Mouse (Mus musculus) lung, embryonic 16.5 days (tissue): ENCODE data around the gene Crybb1. TPM values are rescaled to one million over a fixed set of nuclear protein-coding genes. Genes with fewer than 3 reads are reported as not detected.

Source experiments
- ATAC-seq: fragments of 200-750 bp; cut with Nextera tagmentation; 2 replicates; pipeline ENCODE4 v1.8.0; 2017; ENCODE audit warnings: low read depth, mild to moderate bottlenecking, moderate library complexity
- H3K27ac ChIP-seq: fragments of 300-500 bp; sonication (generic); 2 replicates; pipeline ENCODE4 v1.5.1; 2014; ENCODE audit warnings: mild to moderate bottlenecking, control low read depth, low read length
- H3K27me3 ChIP-seq: fragments of 300-500 bp; sonication (generic); 2 replicates; pipeline ENCODE4 v1.6.1; 2014; ENCODE audit warnings: low read depth, low read length, mixed read lengths; ENCODE audit not compliant: control insufficient read depth, insufficient read depth
- H3K36me3 ChIP-seq: fragments of 300-500 bp; sonication (generic); 2 replicates; pipeline ENCODE4 v1.6.1; 2014; ENCODE audit warnings: low read length; ENCODE audit not compliant: control insufficient read depth, insufficient read depth
- H3K4me1 ChIP-seq: fragments of 300-500 bp; sonication (generic); replicated peaks from 2 replicates; pipeline ENCODE4 v1.6.1; 2014; ENCODE audit warnings: low read length, mixed read lengths; ENCODE audit not compliant: control insufficient read depth, insufficient read depth
- H3K4me2 ChIP-seq: fragments of 300-500 bp; sonication (generic); 2 replicates; pipeline ENCODE4 v1.6.1; 2014; ENCODE audit warnings: low read depth, low read length, control low read depth
- H3K4me3 ChIP-seq: fragments of 300-500 bp; sonication (generic); 2 replicates; pipeline ENCODE4 v1.5.1; 2014; ENCODE audit warnings: mild to moderate bottlenecking, low read length, control low read depth
- H3K9ac ChIP-seq: fragments of 300-500 bp; sonication (generic); 2 replicates; pipeline ENCODE4 v1.6.1; 2014; ENCODE audit warnings: low read length, control low read depth
- H3K9me3 ChIP-seq: fragments of 300-500 bp; sonication (generic); 2 replicates; pipeline ENCODE4 v1.6.1; 2016; ENCODE audit warnings: low read length; ENCODE audit not compliant: control insufficient read depth
- WGBS: fragments of 180-500 bp; shearing (Covaris S2); extraction: QIAGEN DNeasy Blood & Tissue Kit; methylation state at CpG from one replicate; pipeline ENCODE4 v1.1.7; 2014; 5-methylcytosine and 5-hydroxymethylcytosine counted together
- polyA plus RNA-seq: library from polyadenylated mRNA; unstranded; fragments of >200 nt; fragmentation: Nextera tagmentation; extraction: Ambion mirVana; gene quantifications from 2 replicates; pipeline ENCODE4 v1.2.1, GENCODE M21; 2015

Gene Crybb1
- polyA plus RNA-seq, 1 experiment from 2014 or later: 3.5 TPM

DNA sequence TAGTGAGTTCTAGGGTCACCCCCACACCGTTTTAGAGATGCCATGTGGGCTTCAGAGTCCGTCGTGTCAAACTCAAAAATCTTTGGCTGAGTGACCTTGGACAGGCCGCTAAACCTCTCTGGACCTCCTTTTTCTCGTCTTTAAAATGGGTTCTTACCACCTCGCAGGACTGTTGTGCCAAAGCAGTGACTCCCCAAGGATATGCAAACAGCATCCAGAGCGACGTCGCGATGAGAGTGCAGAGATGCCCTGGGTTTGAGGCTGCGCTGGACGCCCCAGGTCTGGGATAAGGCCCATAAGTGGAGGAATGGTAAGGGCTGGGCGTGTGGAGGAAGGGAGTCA, 27.7 kb upstream of the Crybb1 start:
- WGBS: 3% methylated on average over 13 of the region's 13 CpGs
- ATAC-seq: no peak
- Histone ChIP-seq H3K36me3 (no peaks in the 10 kb centered on the region), H3K27me3 (peaks cover 51% of the 10 kb centered on the region), H3K9me3 (no peaks in the 10 kb centered on the region), H3K4me1 (peaks cover 5% of the 10 kb centered on the region; the same call in 1 of the 2 replicates), H3K4me2 (no peak overlapping the region), H3K4me3 (no peak overlapping the region), H3K9ac (no peak overlapping the region), H3K27ac (no peak overlapping the region)

DNA sequence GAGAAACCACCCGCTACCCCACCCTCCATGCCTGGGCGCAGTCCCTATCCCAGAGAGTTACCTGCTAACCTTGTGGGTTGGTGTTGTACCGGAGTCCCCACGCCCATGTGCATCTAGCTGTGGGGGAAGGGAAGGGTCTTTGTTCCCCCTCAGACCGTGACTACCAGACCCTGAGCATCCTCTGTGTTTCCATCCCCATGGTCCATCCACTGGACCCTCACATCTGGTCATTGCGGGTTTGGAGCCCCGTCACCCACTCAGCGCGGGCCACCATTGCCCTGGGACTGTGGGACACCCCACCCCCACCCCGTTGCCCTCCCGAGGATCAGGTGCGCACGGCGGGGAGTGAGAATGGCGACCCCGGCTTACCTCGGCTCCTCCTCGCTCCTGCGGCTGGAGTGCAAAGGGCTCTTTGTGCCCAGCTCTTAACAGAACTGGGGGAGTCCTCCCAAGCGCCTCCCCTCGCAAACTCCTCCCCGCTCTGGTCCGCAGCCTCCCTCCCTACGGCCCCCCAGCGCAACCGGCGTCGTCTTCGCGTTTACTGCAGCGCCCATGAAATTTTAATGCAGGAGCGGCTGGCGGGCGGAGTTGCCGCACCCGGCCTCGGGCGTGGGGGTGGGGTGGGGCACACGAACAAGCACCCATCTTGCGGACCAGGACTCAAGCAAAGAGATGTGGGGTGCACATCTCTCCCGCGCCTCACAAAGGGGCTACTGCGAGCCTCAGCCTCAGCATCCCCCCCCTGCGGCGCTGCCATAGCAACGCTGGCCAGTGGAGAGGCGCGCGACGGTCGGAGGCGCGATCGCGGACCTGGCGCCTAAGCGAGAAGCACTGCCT, 27.2 kb upstream of the Crybb1 start:
- peak overlapping the region; percentile 15 for H3K4me2 ChIP-seq
- no peak overlapping the region for H3K9ac ChIP-seq
- no peak for ATAC-seq
- no peak overlapping the region for H3K27ac ChIP-seq
- H3K4me3 ChIP-seq: peak overlapping the region; percentile 27
- peaks cover 51% of the 10 kb centered on the region for H3K27me3 ChIP-seq
- H3K36me3 ChIP-seq: no peaks in the 10 kb centered on the region
- H3K9me3 ChIP-seq: no peaks in the 10 kb centered on the region
- WGBS: under 1% methylated on average over 57 of the region's 57 CpGs
- peaks cover 5% of the 10 kb centered on the region; the same call in 1 of the 2 replicates for H3K4me1 ChIP-seq

DNA sequence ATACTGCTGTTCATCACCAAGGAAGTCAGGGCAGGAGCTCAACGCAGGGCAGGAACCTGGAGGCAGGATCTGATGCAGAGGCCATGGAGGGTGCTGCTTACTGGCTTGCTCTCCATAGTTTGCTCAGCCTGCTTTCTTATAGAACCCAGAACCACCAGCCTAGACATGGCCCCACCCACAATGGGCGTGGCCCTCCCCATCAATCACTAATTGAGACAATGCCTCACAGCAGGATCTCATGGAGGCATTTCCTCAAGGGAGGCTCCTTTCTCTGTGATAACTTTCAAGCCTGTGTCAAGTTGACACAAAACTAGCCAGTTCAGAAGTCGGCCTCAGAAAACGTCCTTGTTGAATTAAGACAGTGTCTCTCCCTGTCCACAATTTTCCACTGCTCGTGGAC, 19.8 kb upstream of the Crybb1 start:
- 57% methylated on average over 5 of the region's 5 CpGs for WGBS
- H3K4me2 ChIP-seq: no peak overlapping the region
- no peak for ATAC-seq
- no peaks in the 10 kb centered on the region for H3K4me1 ChIP-seq
- no peak overlapping the region for H3K4me3 ChIP-seq
- no peak overlapping the region for H3K27ac ChIP-seq
- no peaks in the 10 kb centered on the region for H3K36me3 ChIP-seq
- no peak overlapping the region for H3K9ac ChIP-seq
- no peaks in the 10 kb centered on the region; the same call in 1 of the 2 replicates for H3K9me3 ChIP-seq
- no peaks in the 10 kb centered on the region; the same call in 1 of the 2 replicates for H3K27me3 ChIP-seq

DNA sequence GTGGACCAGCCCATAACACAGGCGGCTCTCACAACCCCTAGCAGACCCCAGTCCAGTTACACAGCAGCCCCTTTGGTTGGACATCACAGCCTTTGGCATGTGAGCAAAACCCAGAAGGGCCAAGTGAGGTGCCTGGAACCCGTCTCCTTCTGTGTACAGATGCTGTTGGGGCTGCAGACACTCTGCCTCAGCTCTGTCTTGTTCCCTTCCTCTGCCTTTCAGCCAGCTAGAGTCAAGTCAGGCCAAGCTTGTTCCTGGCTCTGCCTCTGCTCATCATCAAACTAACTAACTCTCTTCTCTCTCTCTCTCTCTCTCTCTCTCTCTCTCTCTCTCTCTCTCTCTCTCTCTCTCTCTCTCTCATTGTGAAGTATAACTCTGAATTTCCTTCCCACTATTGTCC, 19.0 kb upstream of the Crybb1 start:
- Histone ChIP-seq H3K4me3 (no peak overlapping the region), H3K9ac (no peak overlapping the region), H3K4me1 (no peaks in the 10 kb centered on the region), H3K36me3 (no peaks in the 10 kb centered on the region), H3K27me3 (no peaks in the 10 kb centered on the region; the same call in 1 of the 2 replicates), H3K9me3 (no peaks in the 10 kb centered on the region; the same call in 1 of the 2 replicates), H3K27ac (no peak overlapping the region), H3K4me2 (no peak overlapping the region)
- ATAC-seq: no peak
- 59% methylated on average over 2 of the region's 2 CpGs for WGBS

DNA sequence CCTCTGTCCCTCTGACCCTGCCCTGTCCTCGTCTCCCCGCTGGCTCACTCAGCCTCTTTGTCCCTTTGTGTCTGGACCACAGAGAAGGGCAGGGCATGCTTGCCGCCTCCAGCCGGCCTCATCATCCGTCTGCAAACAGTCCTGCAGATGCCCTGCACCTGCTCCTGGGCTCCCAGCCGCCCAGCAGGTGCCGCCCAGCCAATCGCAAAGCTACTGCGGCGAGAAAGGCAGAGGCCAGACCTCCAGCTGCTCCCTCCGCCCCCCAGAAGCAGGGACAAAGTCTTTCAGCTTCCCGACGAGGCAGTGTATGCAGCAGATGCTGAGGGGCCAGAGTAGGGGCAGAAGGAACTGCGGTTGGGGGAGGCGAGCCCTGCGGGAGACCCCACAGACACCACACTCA, 18.2 kb upstream of the Crybb1 start:
- H3K9ac ChIP-seq: 0 out of 2 replicates have a peak overlapping the region, but pooled peaks have one; percentile 12
- no peaks in the 10 kb centered on the region; the same call in 1 of the 2 replicates for H3K27me3 ChIP-seq
- ATAC-seq: no peak
- no peak overlapping the region for H3K4me2 ChIP-seq
- no peak overlapping the region for H3K4me3 ChIP-seq
- WGBS: 7% methylated on average over 16 of the region's 16 CpGs
- no peaks in the 10 kb centered on the region for H3K36me3 ChIP-seq
- no peak overlapping the region for H3K27ac ChIP-seq
- no peaks in the 10 kb centered on the region; the same call in 1 of the 2 replicates for H3K9me3 ChIP-seq
- no peaks in the 10 kb centered on the region for H3K4me1 ChIP-seq

DNA sequence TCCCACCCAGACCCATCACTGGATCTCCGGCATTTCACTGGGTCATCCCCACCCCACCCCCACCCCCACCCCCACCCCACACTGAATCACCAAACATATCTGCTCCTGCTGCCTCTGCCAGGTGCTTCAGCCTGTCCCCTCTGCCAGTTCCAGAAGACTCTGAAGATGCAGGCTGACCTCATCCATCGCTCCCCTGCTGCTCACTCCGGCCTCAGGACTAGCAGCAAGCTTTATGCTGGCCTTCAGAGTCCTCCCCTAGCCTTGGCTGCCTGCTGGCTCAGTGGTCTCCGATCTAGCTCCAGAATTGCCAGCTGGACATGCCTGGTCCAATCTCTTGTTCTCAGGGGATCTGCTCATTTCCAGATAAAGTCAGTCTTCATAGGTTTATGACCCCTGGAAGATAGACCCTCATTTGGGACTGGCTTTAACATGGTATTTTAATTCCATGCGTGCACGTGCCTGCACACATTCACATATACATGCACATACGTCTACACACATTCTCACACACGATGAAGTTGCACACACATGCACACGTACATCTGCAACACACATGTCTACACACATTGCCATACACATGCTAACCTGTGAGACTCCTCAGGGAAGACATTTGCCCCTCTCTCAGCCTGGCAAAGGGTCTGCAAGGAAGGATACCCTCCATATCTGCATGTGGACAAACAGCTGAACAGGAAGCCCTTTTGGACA, 17.6 kb upstream of the Crybb1 start:
- Histone ChIP-seq H3K4me3 (no peak overlapping the region), H3K9ac (no peak overlapping the region), H3K27me3 (no peaks in the 10 kb centered on the region; the same call in 1 of the 2 replicates), H3K4me2 (no peak overlapping the region), H3K36me3 (no peaks in the 10 kb centered on the region), H3K4me1 (no peaks in the 10 kb centered on the region), H3K9me3 (no peaks in the 10 kb centered on the region; the same call in 1 of the 2 replicates), H3K27ac (no peak overlapping the region)
- WGBS: 52% methylated on average over 9 of the region's 9 CpGs
- ATAC-seq: no peak

DNA sequence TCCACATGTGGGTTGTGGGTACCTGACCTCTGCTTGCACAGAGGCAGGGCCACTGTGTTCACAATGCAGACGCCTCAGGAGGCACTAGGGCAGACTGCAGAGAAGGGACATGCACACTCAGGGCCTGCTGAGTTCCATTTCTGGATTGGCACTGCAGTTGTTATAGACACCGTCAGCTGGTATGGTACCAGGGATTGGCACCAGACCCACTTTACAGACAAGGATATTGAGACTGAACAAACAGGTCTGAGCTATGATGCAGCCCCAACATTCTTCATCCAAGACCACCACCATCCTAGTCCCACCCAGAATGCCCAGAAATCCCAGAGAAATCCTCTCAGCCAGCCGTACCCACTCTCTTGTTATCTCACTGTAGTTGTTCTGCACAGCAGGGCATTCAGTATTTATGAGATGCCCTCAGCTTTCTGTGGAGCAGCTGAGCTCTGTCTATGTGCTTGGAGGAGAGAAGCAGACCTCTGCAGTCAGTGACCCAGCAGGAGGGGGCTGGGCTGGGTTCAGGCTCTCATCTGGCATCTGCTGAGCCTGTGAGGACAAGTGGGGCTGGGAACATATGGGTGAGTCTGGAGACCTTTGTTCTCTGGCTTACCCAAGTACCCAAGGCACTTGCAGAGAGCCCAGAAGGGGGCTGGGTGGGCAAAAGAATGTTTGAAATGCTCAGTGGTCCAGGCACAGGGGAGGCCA, 16.7 kb upstream of the Crybb1 start:
- no peaks in the 10 kb centered on the region for H3K36me3 ChIP-seq
- no peak overlapping the region for H3K4me3 ChIP-seq
- no peak overlapping the region for H3K9ac ChIP-seq
- H3K4me1 ChIP-seq: no peaks in the 10 kb centered on the region
- no peak overlapping the region for H3K4me2 ChIP-seq
- ATAC-seq: no peak
- WGBS: 63% methylated on average over 3 of the region's 3 CpGs
- H3K9me3 ChIP-seq: no peaks in the 10 kb centered on the region
- H3K27ac ChIP-seq: no peak overlapping the region
- no peaks in the 10 kb centered on the region; the same call in 1 of the 2 replicates for H3K27me3 ChIP-seq

DNA sequence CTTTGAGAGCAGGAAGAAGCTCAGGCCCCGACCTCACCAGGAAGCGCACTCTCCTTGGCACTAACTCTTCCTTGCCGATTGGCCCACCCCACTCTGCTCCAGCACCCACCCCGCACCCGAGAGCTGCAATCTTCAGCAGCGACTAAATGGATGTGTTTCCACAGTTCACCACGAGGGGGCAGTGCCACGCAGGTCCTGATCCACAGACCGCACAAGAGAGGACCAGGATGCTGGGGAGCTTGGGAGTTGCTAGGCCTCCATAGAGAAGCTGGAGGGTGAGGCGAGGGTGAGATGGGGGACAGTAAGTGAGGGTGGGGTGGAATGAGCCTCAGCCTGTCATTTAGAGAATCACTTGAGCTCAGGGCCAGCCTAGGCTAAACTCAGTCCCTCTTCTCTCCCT, 14.9 kb upstream of the Crybb1 start:
- Histone ChIP-seq H3K27ac (no peak overlapping the region), H3K4me3 (0 out of 2 replicates have a peak overlapping the region, but pooled peaks have one; percentile 17), H3K4me2 (peak overlapping the region; percentile 44), H3K27me3 (no peaks in the 10 kb centered on the region; the same call in 1 of the 2 replicates), H3K4me1 (no peaks in the 10 kb centered on the region), H3K9me3 (no peaks in the 10 kb centered on the region), H3K9ac (peak overlapping the region; percentile 43; the same call in 1 of the 2 replicates), H3K36me3 (no peaks in the 10 kb centered on the region)
- 2% methylated on average over 10 of the region's 10 CpGs for WGBS
- peak; percentile 64 for ATAC-seq

DNA sequence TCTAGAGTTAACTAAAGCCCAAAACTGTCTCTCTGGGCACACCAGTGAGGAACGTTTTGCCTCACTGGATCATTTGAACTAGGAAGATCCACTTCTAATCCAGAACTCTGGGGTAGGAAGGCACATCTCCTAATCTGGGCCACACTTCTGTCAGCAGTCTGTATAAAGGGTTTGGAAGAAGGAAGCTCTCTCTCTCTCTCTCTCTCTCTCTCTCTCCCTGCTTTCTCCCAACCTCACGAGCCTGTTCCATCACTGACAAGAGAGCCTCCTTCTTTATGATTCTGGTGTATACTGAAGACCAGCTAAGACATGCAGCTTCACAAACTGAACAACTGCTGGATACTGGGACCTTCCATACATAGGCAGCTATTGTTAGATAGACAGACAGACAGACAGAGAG, 13.8 kb upstream of the Crybb1 start:
- no peaks in the 10 kb centered on the region; the same call in 1 of the 2 replicates for H3K27me3 ChIP-seq
- H3K4me2 ChIP-seq: no peak overlapping the region
- H3K4me3 ChIP-seq: no peak overlapping the region
- no peak overlapping the region for H3K27ac ChIP-seq
- no peaks in the 10 kb centered on the region for H3K9me3 ChIP-seq
- no peaks in the 10 kb centered on the region for H3K36me3 ChIP-seq
- no peak overlapping the region for H3K9ac ChIP-seq
- no peaks in the 10 kb centered on the region for H3K4me1 ChIP-seq
- no peak for ATAC-seq
- 59% methylated on average over 2 of the region's 2 CpGs for WGBS
